Mouse (Mus musculus) hindbrain, embryonic 12.5 days (tissue): Measurements from ENCODE around the gene Carmil3. TPM values are rescaled to one million over a fixed set of nuclear protein-coding genes. Genes with fewer than 3 reads are reported as not detected.

ENCODE experiments used
- ATAC-seq: fragments of 200-750 bp; cut with Nextera tagmentation; 2 replicates; pipeline ENCODE4 v1.8.0; 2017; ENCODE audit warnings: moderate TSS enrichment; ENCODE audit not compliant: low FRiP score
- H3K27ac ChIP-seq: fragments of 300-500 bp; sonication (generic); 2 replicates; pipeline ENCODE4 v1.5.1; 2016; ENCODE audit warnings: mild to moderate bottlenecking
- H3K27me3 ChIP-seq: fragments of 300-500 bp; sonication (generic); 2 replicates; pipeline ENCODE4 v1.6.1; 2016; ENCODE audit warnings: mild to moderate bottlenecking
- H3K36me3 ChIP-seq: fragments of 300-500 bp; sonication (generic); 2 replicates; pipeline ENCODE4 v1.6.1; 2016; ENCODE audit warnings: mild to moderate bottlenecking
- H3K4me1 ChIP-seq: fragments of 300-500 bp; sonication (generic); 2 replicates; pipeline ENCODE4 v1.6.1; 2016
- H3K4me2 ChIP-seq: fragments of 300-500 bp; sonication (generic); replicated peaks from 2 replicates; pipeline ENCODE4 v1.6.1; 2016; ENCODE audit warnings: mild to moderate bottlenecking
- H3K4me3 ChIP-seq: fragments of 300-500 bp; sonication (generic); 2 replicates; pipeline ENCODE4 v1.5.1; 2016; ENCODE audit warnings: mild to moderate bottlenecking
- H3K9ac ChIP-seq: fragments of 300-500 bp; sonication (generic); 2 replicates; pipeline ENCODE4 v1.6.1; 2016; ENCODE audit warnings: mild to moderate bottlenecking, moderate library complexity
- H3K9me3 ChIP-seq: fragments of 300-500 bp; sonication (generic); replicated peaks from 2 replicates; pipeline ENCODE4 v1.6.1; 2016; ENCODE audit warnings: mild to moderate bottlenecking
- WGBS: fragments of 180-500 bp; shearing (Covaris S2); methylation state at CpG from one replicate; pipeline ENCODE4 v1.1.7; 2016; 5-methylcytosine and 5-hydroxymethylcytosine counted together
- polyA plus RNA-seq: library from polyadenylated mRNA; unstranded; fragments of >200 nt; fragmentation: Nextera tagmentation; extraction: Ambion mirVana; gene quantifications from 2 replicates; pipeline ENCODE4 v1.2.1, GENCODE M21; 2016

The Carmil3 gene
- polyA plus RNA-seq, 1 experiment from 2014 or later, result 17.0 TPM

DNA sequence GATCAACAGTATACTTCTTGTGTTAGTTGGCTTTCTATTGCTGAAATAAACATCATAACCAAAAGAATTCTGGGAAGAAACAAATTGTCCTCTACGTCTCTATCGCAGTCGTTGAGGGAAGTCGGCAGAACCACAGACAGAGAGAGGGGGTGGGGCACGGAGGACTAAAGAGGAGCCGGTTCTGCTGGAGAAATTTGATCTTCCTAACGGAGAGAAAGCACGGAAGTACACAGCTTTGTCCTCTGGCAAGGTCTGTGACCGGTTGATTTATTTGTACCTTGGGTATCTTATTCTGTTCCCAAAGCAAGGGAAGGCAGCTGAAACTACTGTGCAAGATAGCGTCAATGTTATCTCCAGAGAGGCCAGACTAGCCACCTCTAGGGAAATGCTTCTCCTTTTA is 19.6 kb upstream of the Carmil3 start:
- H3K27ac ChIP-seq, result no peak overlapping the region
- no peak overlapping the region for H3K9ac ChIP-seq
- H3K4me1 ChIP-seq, result 0 out of 2 replicates have a peak, but pooled peaks cover 7% of the 10 kb centered on the region
- 12% methylated on average over 10 of the region's 10 CpGs for WGBS
- H3K4me2 ChIP-seq, result peak overlapping the region; percentile 25; the same call in 1 of the 2 replicates
- no peaks in the 10 kb centered on the region; the same call in 1 of the 2 replicates for H3K27me3 ChIP-seq
- no peak for ATAC-seq
- no peak overlapping the region for H3K4me3 ChIP-seq
- no peaks in the 10 kb centered on the region for H3K36me3 ChIP-seq
- H3K9me3 ChIP-seq, result no peaks in the 10 kb centered on the region

DNA sequence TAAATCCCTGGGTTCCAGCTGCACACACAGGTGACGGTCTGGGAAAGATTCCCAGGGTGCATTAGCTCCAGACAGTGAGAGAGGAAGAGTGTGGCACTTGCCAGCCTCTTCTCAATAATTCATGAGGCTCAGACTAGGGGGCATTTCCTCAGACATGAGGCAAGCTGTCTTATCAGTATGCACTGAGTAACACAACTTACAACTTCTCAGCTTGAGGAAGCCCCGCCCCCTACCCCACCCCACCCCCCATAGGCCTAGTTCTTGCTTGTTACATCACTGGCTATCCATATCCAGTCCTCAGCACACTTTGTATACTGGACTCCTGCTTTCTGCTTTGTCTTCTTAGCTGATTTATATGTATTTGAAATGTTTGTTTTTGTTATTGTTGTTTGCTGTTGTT is 14.8 kb upstream of the Carmil3 start:
- Histone ChIP-seq H3K9ac (no peak overlapping the region), H3K27ac (no peak overlapping the region), H3K9me3 (no peaks in the 10 kb centered on the region), H3K4me1 (0 out of 2 replicates have a peak, but pooled peaks cover 7% of the 10 kb centered on the region), H3K4me2 (no peak overlapping the region), H3K4me3 (no peak overlapping the region), H3K27me3 (no peaks in the 10 kb centered on the region; the same call in 1 of the 2 replicates), H3K36me3 (no peaks in the 10 kb centered on the region)
- no peak for ATAC-seq
- WGBS, result 72% methylated on average over 2 of the region's 2 CpGs

DNA sequence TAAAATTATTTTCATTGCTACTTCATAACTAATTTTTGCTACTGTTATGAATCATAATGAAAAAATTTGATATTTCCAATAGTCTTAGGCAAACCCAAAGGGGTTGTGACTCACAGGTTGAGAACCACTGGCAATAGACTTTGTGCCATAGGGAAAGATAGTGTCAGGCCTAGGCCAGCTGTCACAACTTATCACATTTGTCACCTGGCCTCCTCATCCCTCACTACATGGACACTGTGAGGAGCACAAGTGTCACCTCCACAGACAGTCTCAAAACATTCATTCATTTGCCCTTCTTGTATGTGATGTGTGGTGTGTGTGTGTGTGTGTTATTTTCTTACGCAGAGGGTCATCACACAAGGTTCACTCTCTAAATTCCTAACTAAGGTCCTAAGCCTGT is 13.0 kb upstream of the Carmil3 start:
- 96% methylated on average over 1 of the region's 1 CpGs for WGBS
- no peak overlapping the region for H3K4me2 ChIP-seq
- no peak overlapping the region for H3K9ac ChIP-seq
- no peaks in the 10 kb centered on the region for H3K9me3 ChIP-seq
- ATAC-seq, result no peak
- H3K27ac ChIP-seq, result no peak overlapping the region
- H3K4me1 ChIP-seq, result 0 out of 2 replicates have a peak, but pooled peaks cover 3% of the 10 kb centered on the region
- H3K36me3 ChIP-seq, result no peaks in the 10 kb centered on the region
- no peak overlapping the region for H3K4me3 ChIP-seq
- H3K27me3 ChIP-seq, result no peaks in the 10 kb centered on the region

DNA sequence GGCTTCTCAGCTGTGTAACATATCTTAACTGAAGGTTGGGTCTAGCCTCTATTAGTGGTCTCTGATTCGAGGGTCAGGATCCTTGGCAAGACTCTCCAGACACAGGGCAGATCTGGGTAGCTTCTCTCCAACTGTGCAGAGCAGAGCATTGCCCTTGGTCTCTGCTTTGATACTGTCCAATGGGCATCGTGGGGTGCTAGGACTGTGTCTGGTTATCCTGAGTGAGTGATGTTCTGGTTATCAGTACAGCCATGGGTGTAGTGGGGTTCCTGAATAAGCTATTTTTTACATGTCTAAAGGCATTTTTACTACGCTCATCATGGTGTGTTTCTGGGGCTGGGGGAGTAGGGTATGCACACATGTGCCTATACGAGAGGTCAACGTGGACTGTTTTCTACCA is 12.6 kb upstream of the Carmil3 start:
- Histone ChIP-seq H3K9me3 (no peaks in the 10 kb centered on the region), H3K27me3 (no peaks in the 10 kb centered on the region), H3K4me1 (0 out of 2 replicates have a peak, but pooled peaks cover 3% of the 10 kb centered on the region), H3K9ac (no peak overlapping the region), H3K27ac (no peak overlapping the region), H3K4me2 (no peak overlapping the region), H3K36me3 (no peaks in the 10 kb centered on the region), H3K4me3 (no peak overlapping the region)
- WGBS, result 93% methylated on average over 5 of the region's 5 CpGs
- ATAC-seq, result no peak

DNA sequence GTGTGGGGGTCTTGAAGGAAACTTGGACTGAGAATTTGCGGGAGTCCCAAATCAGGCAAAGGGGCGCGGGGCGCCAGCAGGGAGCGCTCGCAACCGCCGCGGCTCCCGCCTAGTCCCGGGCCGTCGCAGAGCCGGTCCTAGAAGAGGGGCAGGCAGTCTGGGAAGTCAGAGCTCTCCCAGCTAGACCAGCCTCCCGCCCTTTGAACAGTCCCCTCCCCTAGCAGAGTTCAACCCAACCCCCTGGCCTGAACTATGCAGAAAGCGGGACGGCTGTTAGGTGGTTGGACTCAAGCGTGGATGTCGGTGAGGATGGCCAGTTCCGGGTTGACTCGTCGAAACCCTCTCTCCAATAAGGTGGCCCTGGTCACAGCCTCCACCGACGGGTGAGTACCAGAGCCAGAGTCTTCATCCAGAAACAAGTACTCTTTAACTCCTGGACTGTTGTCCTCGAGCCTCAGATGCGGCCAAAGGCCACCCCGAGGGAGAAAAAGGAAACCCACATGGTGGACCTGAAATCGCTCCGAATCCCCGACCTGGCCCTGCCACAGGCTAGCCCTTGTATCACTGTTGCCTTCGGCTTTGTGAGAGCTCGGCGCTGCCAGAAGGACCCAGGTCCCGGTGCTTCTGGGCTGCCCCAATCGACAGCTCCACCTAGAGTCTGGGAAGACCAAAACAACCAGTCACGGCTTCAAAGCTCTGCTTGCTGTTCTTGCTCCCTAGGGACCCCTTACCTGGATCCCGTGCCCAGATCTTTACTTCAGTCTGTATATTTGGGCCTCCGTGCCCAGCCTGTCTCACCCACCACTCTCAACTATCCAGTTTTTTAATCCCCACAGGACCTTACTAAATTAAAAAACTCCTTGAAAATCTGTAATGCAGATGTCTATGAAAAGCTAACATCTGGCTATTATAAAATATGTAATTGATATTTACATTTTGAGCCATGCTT is 11.5 kb upstream of the Carmil3 start, which contains the start of gene Dhrs4:
Gene Dhrs4, plus strand, starts transcription at position 108 of the 949 bp plus-strand sequence.
- under 1% methylated on average over 38 of the region's 38 CpGs for WGBS
- Histone ChIP-seq H3K4me3 (peak within 1 kb of the TSS; percentile 49), H3K9ac (peak within 1 kb of the TSS; percentile 62), H3K27me3 (no peaks in the 10 kb centered on the region), H3K36me3 (no peaks in the 10 kb centered on the region), H3K4me1 (0 out of 2 replicates have a peak, but pooled peaks cover 3% of the 10 kb centered on the region), H3K27ac (peak within 1 kb of the TSS; percentile 64), H3K4me2 (peak within 1 kb of the TSS; percentile 56), H3K9me3 (no peaks in the 10 kb centered on the region)
- ATAC-seq, result peak; percentile 95

DNA sequence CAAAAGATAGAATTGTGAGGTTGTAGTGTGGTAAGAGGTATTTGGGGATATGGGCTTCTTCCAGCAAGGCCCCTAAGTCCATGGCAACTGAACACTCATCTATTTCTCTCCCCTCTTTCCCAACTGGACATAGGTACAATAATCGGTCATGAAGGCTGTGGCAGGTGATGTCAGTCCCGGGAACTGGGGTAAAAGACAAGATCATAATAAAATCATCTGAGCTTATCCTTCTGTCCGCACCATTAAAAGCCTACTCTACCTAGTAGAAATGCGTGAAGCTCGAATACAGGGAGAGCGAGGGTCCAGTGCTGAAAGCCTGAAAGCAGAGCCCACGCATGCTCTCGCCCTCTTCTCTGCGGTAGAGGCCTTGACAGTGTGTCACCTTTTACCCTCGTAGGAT is 10.8 kb upstream of the Carmil3 start:
- Histone ChIP-seq H3K9ac (no peak overlapping the region), H3K4me2 (peak overlapping the region; percentile 56; the same call in 1 of the 2 replicates), H3K27me3 (no peaks in the 10 kb centered on the region), H3K4me3 (no peak overlapping the region), H3K9me3 (no peaks in the 10 kb centered on the region), H3K27ac (no peak overlapping the region), H3K36me3 (no peaks in the 10 kb centered on the region), H3K4me1 (0 out of 2 replicates have a peak, but pooled peaks cover 3% of the 10 kb centered on the region)
- 96% methylated on average over 10 of the region's 10 CpGs for WGBS
- no peak for ATAC-seq

DNA sequence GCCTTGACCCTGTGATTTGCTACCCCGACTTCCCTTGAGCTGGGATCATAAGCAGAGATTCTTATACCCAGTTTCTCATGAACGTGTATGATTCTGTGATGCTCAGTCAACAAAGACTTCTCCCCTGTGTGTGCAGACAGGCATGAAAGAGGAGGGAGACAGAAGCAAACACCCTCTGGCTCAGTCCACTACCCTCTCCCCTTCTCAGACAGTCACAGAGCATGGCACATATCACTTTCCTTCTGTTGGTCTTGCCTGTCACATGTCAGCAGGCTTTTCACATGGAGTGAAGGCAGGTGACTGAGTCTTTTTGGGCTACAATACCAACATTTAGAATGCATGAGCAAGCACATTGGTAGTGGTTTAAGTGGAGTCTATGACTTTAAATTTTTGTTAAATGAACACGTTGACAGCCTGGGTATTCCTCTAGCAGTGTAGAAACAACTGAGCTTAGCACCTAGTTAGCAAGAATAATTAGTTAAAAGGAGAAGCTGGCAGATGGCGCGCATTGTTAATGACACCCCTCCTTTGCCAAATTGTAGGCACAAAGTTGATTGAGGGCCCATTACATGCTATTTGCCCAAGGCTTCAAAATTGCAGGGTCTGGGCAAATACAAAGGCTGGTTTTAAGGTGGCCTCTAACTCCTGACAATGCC is 5.9 kb upstream of the Carmil3 start:
- Histone ChIP-seq H3K9me3 (no peaks in the 10 kb centered on the region), H3K27me3 (no peaks in the 10 kb centered on the region), H3K36me3 (no peaks in the 10 kb centered on the region), H3K4me1 (no peaks in the 10 kb centered on the region), H3K9ac (no peak overlapping the region), H3K4me3 (no peak overlapping the region), H3K27ac (no peak overlapping the region), H3K4me2 (no peak overlapping the region)
- ATAC-seq, result no peak
- 81% methylated on average over 5 of the region's 5 CpGs for WGBS

DNA sequence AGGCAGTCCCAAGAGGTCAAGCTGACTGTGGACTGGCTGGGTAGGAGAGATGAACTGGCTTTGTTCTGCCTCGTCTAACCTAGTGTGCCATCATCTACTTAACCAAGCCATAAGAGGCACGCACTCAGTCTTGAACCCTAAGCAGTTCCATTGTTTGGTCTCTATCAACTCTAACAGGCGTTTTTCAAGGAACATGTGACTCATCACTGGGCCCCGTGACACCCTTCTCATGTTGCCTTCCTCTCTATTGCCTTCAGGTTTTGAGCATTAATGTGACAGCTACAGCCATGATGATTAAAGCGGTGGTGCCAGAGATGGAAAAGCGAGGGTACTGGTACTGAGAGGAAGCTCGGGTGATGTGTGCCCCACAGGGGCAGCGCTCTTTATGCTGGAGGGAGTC is 3.6 kb upstream of the Carmil3 start:
- ATAC-seq, result no peak
- Histone ChIP-seq H3K36me3 (no peaks in the 10 kb centered on the region), H3K4me1 (peaks cover 8% of the 10 kb centered on the region), H3K27ac (no peak overlapping the region), H3K9me3 (no peaks in the 10 kb centered on the region), H3K27me3 (no peaks in the 10 kb centered on the region), H3K4me2 (no peak overlapping the region), H3K9ac (no peak overlapping the region), H3K4me3 (no peak overlapping the region)
- 88% methylated on average over 8 of the region's 8 CpGs for WGBS

DNA sequence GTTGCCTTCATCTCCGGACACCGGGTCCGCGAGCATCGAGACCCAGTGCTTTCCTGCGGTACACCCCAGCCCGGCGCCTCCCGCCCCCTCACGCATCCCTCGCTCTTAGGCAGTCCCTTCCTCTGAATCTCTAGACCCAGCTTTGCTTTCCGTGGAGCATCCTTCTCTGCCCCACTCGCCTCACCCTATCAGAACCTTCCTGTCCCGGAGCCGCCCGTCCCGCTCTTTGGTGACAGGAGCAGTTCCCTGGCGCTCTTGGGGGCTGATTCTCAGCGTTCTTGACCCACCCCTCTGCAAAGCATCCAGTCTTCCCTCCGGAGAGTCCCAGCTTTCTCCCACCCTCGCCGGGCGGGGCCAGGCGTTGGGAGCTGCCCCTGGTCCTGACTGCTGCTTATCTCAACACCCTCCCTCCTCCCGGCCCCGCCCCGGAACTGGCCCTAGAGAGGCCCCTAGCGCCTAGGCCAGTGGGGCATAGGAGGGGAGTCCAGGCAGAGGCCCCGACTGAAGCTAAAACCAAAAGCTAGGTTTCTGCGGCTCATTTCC is 911 bp downstream of the Carmil3 start:
- WGBS, result under 1% methylated on average over 29 of the region's 30 CpGs
- peak; percentile 77 for ATAC-seq
- H3K9me3 ChIP-seq, result no peaks in the 10 kb centered on the region

DNA sequence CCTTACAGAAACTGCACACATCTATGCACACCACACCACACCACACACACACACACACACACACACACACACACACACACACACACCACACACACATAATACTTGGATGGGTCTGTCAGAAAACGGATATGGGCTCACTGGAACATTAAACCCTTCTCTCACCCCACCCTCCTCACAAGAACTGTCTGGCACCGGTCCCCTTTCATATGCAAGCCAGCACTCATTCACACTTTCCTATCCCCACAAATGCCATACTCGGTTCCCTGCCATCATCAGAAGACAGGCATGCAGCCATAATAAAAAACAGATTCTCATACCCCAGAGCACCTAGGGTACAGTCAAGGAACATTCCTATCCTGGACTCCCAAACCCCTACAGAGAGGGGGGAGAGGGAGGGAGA is 1.7 kb downstream of the Carmil3 start:
- Histone ChIP-seq H3K27ac (no peak overlapping the region), H3K27me3 (no peaks in the 10 kb centered on the region), H3K4me3 (peak overlapping the region; percentile 82), H3K9me3 (no peaks in the 10 kb centered on the region), H3K4me1 (peaks cover 19% of the 10 kb centered on the region), H3K36me3 (peaks cover 19% of the 10 kb centered on the region), H3K9ac (peak overlapping the region; percentile 90), H3K4me2 (peak overlapping the region; percentile 76)
- WGBS, result 39% methylated on average over 3 of the region's 3 CpGs
- no peak for ATAC-seq

More for the DNA sequence above, 911 bp downstream of the Carmil3 start:
- no peaks in the 10 kb centered on the region for H3K27me3 ChIP-seq
- H3K4me3 ChIP-seq, result peak overlapping the region; percentile 82
- H3K4me2 ChIP-seq, result peak overlapping the region; percentile 76
- peaks cover 19% of the 10 kb centered on the region for H3K4me1 ChIP-seq
- H3K27ac ChIP-seq, result peak overlapping the region; percentile 93
- H3K36me3 ChIP-seq, result peaks cover 19% of the 10 kb centered on the region
- peak overlapping the region; percentile 90 for H3K9ac ChIP-seq

DNA sequence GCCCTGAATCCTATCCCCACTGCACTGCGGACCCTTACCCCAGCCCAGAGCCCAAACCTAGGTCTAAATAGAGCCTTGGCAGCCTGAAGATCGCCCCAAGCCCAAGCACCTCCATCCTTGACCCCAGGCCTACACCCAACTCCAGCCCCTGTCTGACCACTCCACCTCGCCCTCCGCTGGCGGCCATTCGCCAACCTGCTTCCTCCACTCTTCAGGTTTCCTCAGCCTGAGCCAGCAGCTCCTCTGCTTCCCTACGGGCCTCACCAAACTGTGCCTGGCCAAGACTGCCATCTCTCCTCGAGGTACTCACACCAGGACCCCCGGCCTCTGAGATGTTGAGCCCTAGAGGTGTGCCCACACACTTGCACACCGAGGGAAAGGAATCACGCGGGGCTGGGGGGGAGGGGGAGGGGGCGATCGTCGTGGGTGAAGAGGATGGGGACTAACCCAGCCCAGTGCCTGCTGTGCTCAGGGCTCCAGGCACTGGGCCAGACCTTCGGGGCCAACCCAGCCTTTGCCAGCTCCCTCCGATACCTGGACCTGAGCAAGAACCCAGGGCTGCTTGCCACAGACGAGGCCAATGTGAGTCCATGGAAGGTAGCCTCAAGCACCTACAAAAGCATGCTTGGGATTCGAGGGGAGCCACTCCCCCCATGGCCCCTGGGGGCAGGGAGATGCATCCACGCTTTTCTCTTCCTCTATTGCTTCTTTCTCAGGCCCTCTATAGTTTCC is 5.2 kb downstream of the Carmil3 start:
- no peak for ATAC-seq
- Histone ChIP-seq H3K4me2 (no peak overlapping the region), H3K4me3 (no peak overlapping the region), H3K27me3 (no peaks in the 10 kb centered on the region), H3K9me3 (no peaks in the 10 kb centered on the region), H3K27ac (no peak overlapping the region), H3K9ac (no peak overlapping the region), H3K36me3 (peaks cover 43% of the 10 kb centered on the region), H3K4me1 (peaks cover 17% of the 10 kb centered on the region)
- 81% methylated on average over 17 of the region's 20 CpGs for WGBS
